In the genomic region with DNA sequence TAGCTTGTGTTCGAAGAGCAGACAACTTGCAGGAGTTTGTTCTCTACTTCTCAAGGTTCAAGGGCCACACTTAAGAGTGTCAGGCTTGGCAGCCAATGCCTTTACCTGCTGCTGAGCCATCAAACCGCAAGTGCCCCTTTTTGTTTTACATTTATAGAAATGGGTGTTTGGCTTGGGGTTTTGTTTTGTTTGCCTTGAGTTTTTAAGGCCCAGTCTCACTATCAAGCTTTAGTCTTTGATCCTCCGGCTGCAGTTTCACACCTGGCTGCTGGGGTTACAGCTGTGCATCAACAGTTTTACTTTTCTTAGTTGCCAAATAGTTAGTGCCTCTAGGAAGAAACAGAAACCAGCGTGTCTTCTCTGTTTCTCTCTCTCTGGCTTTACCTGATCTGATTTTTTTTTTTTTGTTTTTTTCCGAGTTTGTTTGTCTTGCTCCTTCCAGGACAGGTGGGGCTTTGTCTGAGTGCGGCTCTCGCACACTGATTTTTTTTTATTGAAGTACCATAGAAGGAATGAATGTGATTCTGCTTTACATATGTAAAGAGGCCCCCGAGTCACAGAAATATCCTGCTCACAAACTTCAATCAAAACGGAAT, we compare ENCODE assay signal across 8 mouse cellular contexts. TPM values are rescaled to one million over a fixed set of nuclear protein-coding genes. Genes with fewer than 3 reads are reported as not detected.
DNase-seq lines count a peak whose midpoint lies in the region; ATAC-seq and TF ChIP-seq lines count a peak whose summit lies in the region.

No protein-coding gene starts in this region.

- H3K4me2 ChIP-seq in hindbrain, embryonic 14.5 days (replicated peaks), result peak overlapping the region; percentile 88
- H3K4me2 ChIP-seq in lung, embryonic 16.5 days (ENCODE audit: low read depth, low read length), result peak overlapping the region; percentile 98

- H3K9me3 ChIP-seq in hindbrain, embryonic 14.5 days (ENCODE audit: control insufficient read depth, low read length), result no peaks in the 10 kb centered on the region
- H3K9me3 ChIP-seq in lung, embryonic 16.5 days (ENCODE audit: control insufficient read depth, low read length), result no peaks in the 10 kb centered on the region

- no peak for DNase-seq in liver, adult 2 months (ENCODE audit: extremely low read depth, low read depth, low spot score)
- DNase-seq in liver, result no peak
- no peak for DNase-seq in hindbrain, embryonic 14.5 days (ENCODE audit: low spot score)
- DNase-seq in thymus, adult 2 months, result peak; percentile 50
- DNase-seq in layer of hippocampus, postnatal 14 days (ENCODE audit: low spot score in 2 of 2), result no peak
- no peak for DNase-seq in cerebellum, postnatal 10 days

- H3K27ac ChIP-seq in liver, adult 2 months (replicated peaks; ENCODE audit: insufficient read depth, low read depth, low read length), result no peak overlapping the region
- H3K27ac ChIP-seq in hindbrain, embryonic 14.5 days, result peak overlapping the region; percentile 83
- no peak overlapping the region for H3K27ac ChIP-seq in lung, embryonic 16.5 days (ENCODE audit: low read length)
- H3K27ac ChIP-seq in thymus, adult 2 months (ENCODE audit: control insufficient read depth, insufficient read depth, low read length), result peak overlapping the region; percentile 95

- peaks cover 4% of the 10 kb centered on the region; the same call in 1 of the 2 replicates for H3K4me1 ChIP-seq in liver, adult 2 months (ENCODE audit: control insufficient read depth, insufficient read depth, low read length)
- peaks cover 12% of the 10 kb centered on the region; the same call in 1 of the 2 replicates for H3K4me1 ChIP-seq in hindbrain, embryonic 14.5 days (replicated peaks; ENCODE audit: control insufficient read depth, insufficient read depth, low read length)
- H3K4me1 ChIP-seq in lung, embryonic 16.5 days (replicated peaks; ENCODE audit: control insufficient read depth, insufficient read depth, low read length), result peaks cover 6% of the 10 kb centered on the region
- H3K4me1 ChIP-seq in thymus, adult 2 months (replicated peaks; ENCODE audit: control insufficient read depth, insufficient read depth, low read length), result peaks cover 14% of the 10 kb centered on the region

- no peaks in the 10 kb centered on the region for H3K27me3 ChIP-seq in liver, adult 2 months (ENCODE audit: control insufficient read depth, insufficient read depth, low read length)
- H3K27me3 ChIP-seq in hindbrain, embryonic 14.5 days (ENCODE audit: control insufficient read depth, insufficient read depth, low read length), result no peaks in the 10 kb centered on the region
- H3K27me3 ChIP-seq in lung, embryonic 16.5 days (ENCODE audit: control insufficient read depth, insufficient read depth, low read depth, low read length), result peaks cover 15% of the 10 kb centered on the region
- no peaks in the 10 kb centered on the region for H3K27me3 ChIP-seq in thymus, adult 2 months (ENCODE audit: control insufficient read depth, insufficient read depth, low read length)

- H3K4me3 ChIP-seq in liver, adult 2 months (ENCODE audit: insufficient read depth, low read depth, low read length), result 0 out of 2 replicates have a peak overlapping the region, but pooled peaks have one; percentile 87
- peak overlapping the region; percentile 73 for H3K4me3 ChIP-seq in hindbrain, embryonic 14.5 days (replicated peaks; ENCODE audit: low read length)
- peak overlapping the region; percentile 78 for H3K4me3 ChIP-seq in lung, embryonic 16.5 days (ENCODE audit: low read length)
- peak overlapping the region; percentile 86 for H3K4me3 ChIP-seq in thymus, adult 2 months (ENCODE audit: control insufficient read depth, insufficient read depth, low read length)

- no peaks in the 10 kb centered on the region for H3K36me3 ChIP-seq in liver, adult 2 months (ENCODE audit: control insufficient read depth, insufficient read depth, low read length)
- H3K36me3 ChIP-seq in hindbrain, embryonic 14.5 days (replicated peaks; ENCODE audit: control insufficient read depth, insufficient read depth), result no peaks in the 10 kb centered on the region
- H3K36me3 ChIP-seq in lung, embryonic 16.5 days (ENCODE audit: control insufficient read depth, insufficient read depth, low read length), result no peaks in the 10 kb centered on the region
- no peaks in the 10 kb centered on the region for H3K36me3 ChIP-seq in thymus, adult 2 months (ENCODE audit: control insufficient read depth, insufficient read depth, low read length)

- no peak for TF ChIP-seq POLR2A in liver, adult 2 months (IDR thresholded peaks at IDR 0.05; ENCODE audit: extremely low read depth, insufficient read depth, low read length)
- no peak for TF ChIP-seq POLR2A in thymus, adult 2 months (IDR thresholded peaks at IDR 0.05; ENCODE audit: control insufficient read depth, extremely low read depth, insufficient read depth, low read length, poor library complexity)

- H3K9ac ChIP-seq in liver, adult 2 months (ENCODE audit: low read depth, low read length), result peak overlapping the region; percentile 80; the same call in 1 of the 2 replicates
- H3K9ac ChIP-seq in hindbrain, embryonic 14.5 days, result peak overlapping the region; percentile 95
- H3K9ac ChIP-seq in lung, embryonic 16.5 days (ENCODE audit: low read length), result peak overlapping the region; percentile 87

- no peak for TF ChIP-seq CTCF in liver, adult 2 months (IDR thresholded peaks at IDR 0.05; ENCODE audit: low read depth, low read length)
- TF ChIP-seq CTCF in thymus, adult 2 months (IDR thresholded peaks at IDR 0.05; ENCODE audit: borderline replicate concordance, control insufficient read depth, extremely low read depth, insufficient read depth, low read length, poor library complexity), result no peak

- 33% methylated on average over 9 of the region's 9 CpGs for WGBS in liver, adult 2 months
- WGBS in hindbrain, embryonic 14.5 days, result 27% methylated on average over 9 of the region's 9 CpGs
- WGBS in lung, embryonic 16.5 days, result 9% methylated on average over 9 of the region's 9 CpGs
- WGBS in thymus, adult 2 months, result 2% methylated on average over 9 of the region's 9 CpGs

- ATAC-seq in hindbrain, embryonic 14.5 days (ENCODE audit: low FRiP score), result no peak
- no peak for ATAC-seq in lung, embryonic 16.5 days (ENCODE audit: low read depth)
- ATAC-seq in monocyte, adult 5-6 weeks (replicated peaks; ENCODE audit: insufficient number of reproducible peaks, low FRiP score, low TSS enrichment, poor library complexity, severe bottlenecking), result no peak

- H3K79me2 ChIP-seq in liver, adult 2 months (ENCODE audit: control insufficient read depth, insufficient read depth, low read length), result no peaks in the 10 kb centered on the region

RNA-seq across cellular contexts. Expression of a gene that starts 1.4 kb away (rescaled TPM):
- total RNA-seq in liver, adult 2 months (2014; rRNA removed), result 1.9 and 2.0 TPM in 2 replicates
- 3.1 and 5.5 TPM in 2 replicates for polyA plus RNA-seq in liver, adult 2 months (2012; rRNA removed)
- polyA plus RNA-seq in hindbrain, embryonic 14.5 days (2014; fragmentation: Nextera tagmentation; extraction: Ambion mirVana), result 41.7 and 43.3 TPM in 2 replicates
- polyA plus RNA-seq in lung, embryonic 16.5 days (2015; fragmentation: Nextera tagmentation; extraction: Ambion mirVana), result 4.0 and 5.2 TPM in 2 replicates
- polyA plus RNA-seq in thymus, adult 2 months (2012; rRNA removed), result 184 and 203 TPM in 2 replicates
- 5.8 to 17.7 TPM (median 16.6 TPM) in 3 replicates for total RNA-seq in monocyte, adult 5-6 weeks (2017)
- total RNA-seq in layer of hippocampus, postnatal 14 days (2021), result 10 to 100 TPM; 93.9 to 99.1 TPM

RNA-seq across cellular contexts. Expression of a gene that starts 16.8 kb away (rescaled TPM):
- total RNA-seq in liver, adult 2 months (2014; rRNA removed), result 50.3 and 60.2 TPM in 2 replicates
- polyA plus RNA-seq in liver, adult 2 months (2012; rRNA removed), result 395 and 460 TPM in 2 replicates
- 140 and 142 TPM in 2 replicates for polyA plus RNA-seq in hindbrain, embryonic 14.5 days (2014; fragmentation: Nextera tagmentation; extraction: Ambion mirVana)
- polyA plus RNA-seq in lung, embryonic 16.5 days (2015; fragmentation: Nextera tagmentation; extraction: Ambion mirVana), result 248 and 262 TPM in 2 replicates
- polyA plus RNA-seq in thymus, adult 2 months (2012; rRNA removed), result 1,016 and 1,115 TPM in 2 replicates
- total RNA-seq in monocyte, adult 5-6 weeks (2017), result 302 to 403 TPM (median 317 TPM) in 3 replicates
- 100 to 1,000 TPM; 105 to 107 TPM for total RNA-seq in layer of hippocampus, postnatal 14 days (2021)

RNA-seq across cellular contexts. Expression of a gene that starts 38.4 kb away (rescaled TPM):
- total RNA-seq in liver, adult 2 months (2014; rRNA removed), result 13.0 and 14.9 TPM in 2 replicates
- polyA plus RNA-seq in liver, adult 2 months (2012; rRNA removed), result 57.0 and 80.1 TPM in 2 replicates
- 3.0 and 5.0 TPM in 2 replicates for polyA plus RNA-seq in hindbrain, embryonic 14.5 days (2014; fragmentation: Nextera tagmentation; extraction: Ambion mirVana)
- 20.5 and 22.1 TPM in 2 replicates for polyA plus RNA-seq in lung, embryonic 16.5 days (2015; fragmentation: Nextera tagmentation; extraction: Ambion mirVana)
- 11.0 and 11.7 TPM in 2 replicates for polyA plus RNA-seq in thymus, adult 2 months (2012; rRNA removed)
- 9.8 to 17.2 TPM (median 15.0 TPM) in 3 replicates for total RNA-seq in monocyte, adult 5-6 weeks (2017)
- 1 to 10 TPM; 2.1 to 2.7 TPM for total RNA-seq in layer of hippocampus, postnatal 14 days (2021)

RNA-seq across cellular contexts. Expression of a gene that starts 46.6 kb away (rescaled TPM):
- total RNA-seq in liver, adult 2 months (2014; rRNA removed), result 4.0 and 5.9 TPM in 2 replicates
- 3.9 and 5.8 TPM in 2 replicates for polyA plus RNA-seq in liver, adult 2 months (2012; rRNA removed)
- 28.7 and 33.3 TPM in 2 replicates for polyA plus RNA-seq in hindbrain, embryonic 14.5 days (2014; fragmentation: Nextera tagmentation; extraction: Ambion mirVana)
- 22.3 and 23.0 TPM in 2 replicates for polyA plus RNA-seq in lung, embryonic 16.5 days (2015; fragmentation: Nextera tagmentation; extraction: Ambion mirVana)
- polyA plus RNA-seq in thymus, adult 2 months (2012; rRNA removed), result 7.7 and 8.2 TPM in 2 replicates
- total RNA-seq in monocyte, adult 5-6 weeks (2017), result 4.9 to 13.8 TPM (median 10.3 TPM) in 3 replicates
- total RNA-seq in layer of hippocampus, postnatal 14 days (2021), result 10 to 100 TPM; 31.1 to 31.6 TPM

Comparison
In these comparisons a context has a peak if more than half of its experiments do, and no peak if none do; other contexts are left out.
1. H3K27ac ChIP-seq: peak in hindbrain, embryonic 14.5 days (single experiment) and thymus, adult 2 months (single experiment); none in liver, adult 2 months (single experiment) and lung, embryonic 16.5 days (single experiment).
2. Peak in every context shown above with its lines, with median percentiles within 50 percentile points of each other: H3K4me3 ChIP-seq and H3K9ac ChIP-seq.